Mouse (Mus musculus): Measurements from ENCODE around the gene Dynlt1b. TPM values are rescaled to one million over a fixed set of nuclear protein-coding genes. Genes with fewer than 3 reads are reported as not detected.
A peak's percentile ranks its signal among the peaks of the same experiment; 100 is the strongest.
"Not testable (repeated sequence)": the region's sequence is repeated elsewhere in the genome, so short reads cannot be mapped to it uniquely, and the experiment has no call there.

Dynlt1b gene
- polyA plus RNA-seq, 1 experiment from 2014 or later: 632 TPM

DNA sequence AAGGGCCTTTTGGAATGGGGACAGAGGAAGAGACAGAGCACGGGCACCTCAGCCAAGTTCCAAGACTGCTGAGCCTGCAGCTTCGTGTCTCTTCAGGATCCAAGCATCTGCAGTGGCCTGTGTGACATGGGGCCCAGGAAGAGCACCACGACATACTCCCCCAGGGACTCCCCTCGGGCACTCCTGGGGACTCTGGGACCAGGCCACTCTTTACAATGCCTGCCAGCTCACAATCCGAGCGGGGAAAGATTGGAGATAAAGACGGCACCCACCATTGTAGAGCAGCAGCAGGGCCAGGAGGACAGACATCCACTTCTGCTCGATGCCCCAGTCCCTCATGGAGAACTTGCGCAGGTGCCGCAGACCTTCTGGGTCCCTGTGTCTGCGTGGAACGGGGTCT, 19.3 kb downstream of the Dynlt1b start:
- not testable (repeated sequence) for ATAC-seq (replicated peaks; ENCODE audit: low FRiP score, low read depth); H3K4me1 ChIP-seq (replicated peaks; ENCODE audit: insufficient read depth, low read length); H3K9me3 ChIP-seq (replicated peaks; ENCODE audit: low read length); H3K27ac ChIP-seq; H3K9ac ChIP-seq (ENCODE audit: low read depth, low read length); H3K36me3 ChIP-seq (ENCODE audit: insufficient read depth, low read length); H3K27me3 ChIP-seq (ENCODE audit: insufficient read depth, low read length); H3K4me3 ChIP-seq (replicated peaks; ENCODE audit: low read depth, low read length); H3K4me2 ChIP-seq (ENCODE audit: low read length); DNase-seq (ENCODE audit: low spot score)
- 86% methylated on average over 12 of the region's 12 CpGs for WGBS

DNA sequence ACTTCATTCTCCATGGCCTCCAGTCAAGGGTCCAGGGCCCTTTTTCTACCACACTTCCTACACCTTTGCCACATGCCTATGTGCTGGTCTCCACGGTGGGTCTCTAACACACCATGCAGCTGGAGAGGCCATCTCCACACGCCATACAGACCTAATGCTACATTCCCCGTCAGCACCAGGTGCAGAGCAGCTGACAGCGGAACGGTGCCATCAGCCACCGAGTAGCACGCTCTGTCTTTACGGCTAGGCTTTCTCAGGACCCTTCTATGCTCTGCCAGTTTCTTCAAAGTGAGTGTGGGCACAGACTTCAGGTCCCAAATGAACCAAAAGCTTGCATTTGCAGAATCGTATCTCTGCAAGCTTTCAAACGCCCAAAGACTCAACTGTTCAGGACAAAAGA, 21.3 kb downstream of the Dynlt1b start:
- not testable (repeated sequence) for ATAC-seq (replicated peaks; ENCODE audit: low FRiP score, low read depth); H3K27ac ChIP-seq; H3K4me3 ChIP-seq (replicated peaks; ENCODE audit: low read depth, low read length); H3K4me2 ChIP-seq (ENCODE audit: low read length); H3K9me3 ChIP-seq (replicated peaks; ENCODE audit: low read length); DNase-seq (ENCODE audit: low spot score); H3K4me1 ChIP-seq (replicated peaks; ENCODE audit: insufficient read depth, low read length); H3K27me3 ChIP-seq (ENCODE audit: insufficient read depth, low read length); H3K9ac ChIP-seq (ENCODE audit: low read depth, low read length); H3K36me3 ChIP-seq (ENCODE audit: insufficient read depth, low read length)
- 89% methylated on average over 2 of the region's 10 CpGs for WGBS

DNA sequence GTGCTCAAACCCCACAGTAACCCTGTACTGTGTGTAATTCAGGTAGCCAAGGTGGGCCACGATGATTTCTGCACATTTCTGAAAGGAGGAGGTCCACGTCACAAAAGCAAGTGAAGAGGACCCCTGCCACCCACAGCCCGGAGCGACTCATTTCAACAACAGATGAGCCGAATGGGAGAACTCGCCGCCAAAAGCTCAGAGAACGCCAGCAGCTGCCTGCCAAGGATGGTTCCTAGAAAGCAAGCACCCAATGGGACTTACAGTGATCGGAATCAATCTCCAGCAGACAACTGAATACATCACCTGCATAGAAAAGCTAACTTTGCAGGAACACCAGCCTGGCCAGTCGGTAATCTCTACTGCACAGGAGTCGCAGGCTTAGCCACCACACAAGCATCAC, 22.8 kb downstream of the Dynlt1b start:
- not testable (repeated sequence) for H3K27ac ChIP-seq; ATAC-seq (replicated peaks; ENCODE audit: low FRiP score, low read depth)

DNA sequence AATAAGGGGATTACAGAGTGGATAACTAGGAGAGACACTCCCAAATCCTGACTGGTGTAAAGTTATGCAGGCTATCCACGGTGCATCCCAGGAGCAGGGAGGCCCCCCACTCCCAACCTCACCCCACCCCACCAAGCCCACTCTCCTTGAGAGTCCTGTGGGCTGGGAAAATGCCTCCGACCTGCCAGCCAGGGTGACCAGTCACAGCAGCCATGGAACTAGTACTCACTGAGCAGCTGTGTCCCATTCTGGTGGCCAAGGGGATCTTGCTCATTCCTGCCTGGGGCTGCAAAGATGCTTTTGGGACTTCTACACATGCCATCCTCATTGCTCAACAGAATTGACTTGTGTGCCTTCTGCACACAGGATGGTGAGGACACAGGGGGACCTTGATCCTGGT, 24.8 kb downstream of the Dynlt1b start:
- H3K9ac ChIP-seq (ENCODE audit: low read depth, low read length); H3K4me2 ChIP-seq (ENCODE audit: low read length); H3K27ac ChIP-seq; DNase-seq (ENCODE audit: low spot score); H3K4me3 ChIP-seq (replicated peaks; ENCODE audit: low read depth, low read length); H3K36me3 ChIP-seq (ENCODE audit: insufficient read depth, low read length); ATAC-seq (replicated peaks; ENCODE audit: low FRiP score, low read depth); H3K4me1 ChIP-seq (replicated peaks; ENCODE audit: insufficient read depth, low read length); H3K9me3 ChIP-seq (replicated peaks; ENCODE audit: low read length); H3K27me3 ChIP-seq (ENCODE audit: insufficient read depth, low read length): not testable (repeated sequence)
- WGBS: 91% methylated on average over 2 of the region's 2 CpGs

More for the DNA sequence above, 22.8 kb downstream of the Dynlt1b start:
- WGBS: 90% methylated on average over 8 of the region's 11 CpGs
- H3K4me2 ChIP-seq (ENCODE audit: low read length); H3K4me3 ChIP-seq (replicated peaks; ENCODE audit: low read depth, low read length); DNase-seq (ENCODE audit: low spot score); H3K36me3 ChIP-seq (ENCODE audit: insufficient read depth, low read length); H3K4me1 ChIP-seq (replicated peaks; ENCODE audit: insufficient read depth, low read length); H3K9ac ChIP-seq (ENCODE audit: low read depth, low read length); H3K27me3 ChIP-seq (ENCODE audit: insufficient read depth, low read length); H3K9me3 ChIP-seq (replicated peaks; ENCODE audit: low read length): not testable (repeated sequence)

DNA sequence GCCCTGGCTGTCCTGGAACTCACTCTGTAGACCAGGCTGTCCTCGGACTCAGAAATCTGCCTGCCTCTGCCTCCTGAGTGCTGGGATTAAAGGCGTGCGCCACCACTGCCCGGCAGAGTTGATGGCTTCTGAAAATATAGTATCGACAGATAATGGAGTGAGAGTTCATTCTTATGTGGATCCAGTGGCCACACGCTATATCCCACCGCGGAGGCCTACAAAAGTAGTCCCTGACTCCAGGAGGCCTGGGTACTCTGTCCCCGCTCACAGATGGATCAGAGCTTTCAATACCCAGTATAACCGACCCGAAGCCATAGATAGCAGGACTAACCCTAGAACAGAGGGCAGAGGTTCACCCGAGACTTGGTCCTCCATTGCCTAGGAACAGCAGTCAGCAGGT, 26.0 kb downstream of the Dynlt1b start:
- not testable (repeated sequence) for H3K27me3 ChIP-seq (ENCODE audit: insufficient read depth, low read length); H3K9ac ChIP-seq (ENCODE audit: low read depth, low read length); H3K4me3 ChIP-seq (replicated peaks; ENCODE audit: low read depth, low read length); H3K36me3 ChIP-seq (ENCODE audit: insufficient read depth, low read length); H3K4me1 ChIP-seq (replicated peaks; ENCODE audit: insufficient read depth, low read length); ATAC-seq (replicated peaks; ENCODE audit: low FRiP score, low read depth); H3K4me2 ChIP-seq (ENCODE audit: low read length); H3K9me3 ChIP-seq (replicated peaks; ENCODE audit: low read length); DNase-seq (ENCODE audit: low spot score); H3K27ac ChIP-seq
- 94% methylated on average over 11 of the region's 12 CpGs for WGBS

DNA sequence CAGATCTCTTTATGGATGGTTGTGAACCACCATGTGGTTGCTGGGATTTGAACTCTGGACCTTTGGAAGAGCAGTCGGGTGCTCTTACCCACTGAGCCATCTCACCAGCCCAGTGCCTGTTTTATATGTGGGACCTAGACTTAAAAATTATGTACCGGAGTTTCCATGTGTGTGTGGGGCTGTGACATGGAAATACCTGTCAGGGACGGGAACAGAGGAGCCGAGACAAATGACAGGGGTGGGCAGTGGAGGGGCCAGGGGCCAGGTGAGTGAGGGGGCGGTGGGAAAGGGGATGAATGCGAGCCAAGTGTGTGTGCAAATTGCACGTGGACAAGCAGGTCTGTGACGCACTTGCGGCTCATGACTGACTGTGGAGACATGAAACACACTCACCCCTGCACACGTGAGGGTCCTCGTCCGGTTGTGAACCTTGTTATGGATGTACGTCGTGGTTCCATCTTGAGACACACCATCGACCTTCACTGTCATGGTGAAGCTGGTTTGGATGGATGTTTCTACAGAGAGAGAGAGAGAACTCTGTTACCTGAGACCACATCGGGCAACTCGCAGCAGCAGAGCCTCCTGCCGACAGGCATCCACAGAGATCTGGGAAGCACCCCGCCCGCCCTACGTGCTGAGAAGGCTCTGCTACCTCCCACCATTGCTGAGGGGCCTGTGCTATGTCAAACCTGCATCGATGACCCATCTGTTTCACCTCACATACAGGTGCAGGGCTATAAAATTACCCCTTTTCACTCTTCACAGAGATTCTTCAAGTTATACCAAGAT, 26.9 kb downstream of the Dynlt1b start:
- not testable (repeated sequence) for H3K27me3 ChIP-seq (ENCODE audit: insufficient read depth, low read length); H3K4me1 ChIP-seq (replicated peaks; ENCODE audit: insufficient read depth, low read length); H3K9ac ChIP-seq (ENCODE audit: low read depth, low read length); H3K9me3 ChIP-seq (replicated peaks; ENCODE audit: low read length); H3K27ac ChIP-seq; DNase-seq (ENCODE audit: low spot score); H3K4me2 ChIP-seq (ENCODE audit: low read length); ATAC-seq (replicated peaks; ENCODE audit: low FRiP score, low read depth); H3K4me3 ChIP-seq (replicated peaks; ENCODE audit: low read depth, low read length); H3K36me3 ChIP-seq (ENCODE audit: insufficient read depth, low read length)
- WGBS: 88% methylated on average over 13 of the region's 22 CpGs

DNA sequence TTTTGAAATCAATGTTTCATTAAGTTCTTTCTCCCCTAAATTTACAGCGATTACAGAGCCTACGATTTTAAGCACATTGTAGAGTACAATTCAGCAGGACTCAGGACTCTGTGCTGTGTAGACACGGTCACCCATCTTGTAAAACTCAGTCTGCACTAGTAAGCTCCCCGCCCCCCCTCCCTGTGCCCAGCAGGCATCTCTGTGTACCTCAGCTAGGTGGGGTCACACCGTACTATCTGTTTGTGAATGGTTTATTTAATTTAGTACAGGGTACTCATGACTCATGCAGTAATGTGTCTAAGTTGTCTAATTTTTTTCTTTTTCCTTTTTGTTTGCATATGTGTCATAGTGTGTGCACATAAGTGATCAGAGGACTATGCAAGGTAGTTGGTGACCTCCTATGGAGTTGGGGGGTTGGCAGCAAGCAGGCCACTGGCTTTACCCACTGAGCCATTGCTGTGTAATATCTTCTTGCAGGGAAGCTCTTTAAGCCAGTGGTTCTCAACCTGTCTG, 31.2 kb downstream of the Dynlt1b start:
- not testable (repeated sequence) for DNase-seq (ENCODE audit: low spot score); H3K27me3 ChIP-seq (ENCODE audit: insufficient read depth, low read length); H3K36me3 ChIP-seq (ENCODE audit: insufficient read depth, low read length); H3K4me2 ChIP-seq (ENCODE audit: low read length); H3K9me3 ChIP-seq (replicated peaks; ENCODE audit: low read length); H3K27ac ChIP-seq; H3K4me1 ChIP-seq (replicated peaks; ENCODE audit: insufficient read depth, low read length); H3K4me3 ChIP-seq (replicated peaks; ENCODE audit: low read depth, low read length); ATAC-seq (replicated peaks; ENCODE audit: low FRiP score, low read depth); H3K9ac ChIP-seq (ENCODE audit: low read depth, low read length)
- WGBS: 94% methylated on average over 5 of the region's 5 CpGs

DNA sequence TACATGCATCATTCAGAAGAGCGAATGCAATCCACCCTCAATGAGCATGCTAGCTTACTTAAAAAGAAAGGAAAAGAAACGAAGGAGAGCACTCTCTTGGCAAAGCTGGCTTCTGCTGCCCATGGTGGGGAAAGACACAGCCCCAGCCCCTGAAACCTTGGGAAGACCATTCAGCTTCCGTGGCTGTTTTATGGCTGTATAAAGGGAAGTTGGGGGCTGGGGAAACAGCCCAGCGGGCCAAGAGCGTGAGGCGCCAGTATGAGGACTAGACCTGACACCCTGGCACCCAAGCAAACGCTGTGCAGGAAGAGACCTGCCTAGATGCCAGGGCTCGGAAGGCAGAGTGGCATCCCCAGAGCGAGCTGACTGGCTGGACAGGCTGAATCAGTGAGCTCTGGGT, 35.8 kb downstream of the Dynlt1b start:
- 71% methylated on average over 9 of the region's 9 CpGs for WGBS
- H3K9me3 ChIP-seq (replicated peaks; ENCODE audit: low read length); H3K27ac ChIP-seq; H3K4me3 ChIP-seq (replicated peaks; ENCODE audit: low read depth, low read length); ATAC-seq (replicated peaks; ENCODE audit: low FRiP score, low read depth); DNase-seq (ENCODE audit: low spot score); H3K9ac ChIP-seq (ENCODE audit: low read depth, low read length); H3K4me2 ChIP-seq (ENCODE audit: low read length); H3K27me3 ChIP-seq (ENCODE audit: insufficient read depth, low read length); H3K36me3 ChIP-seq (ENCODE audit: insufficient read depth, low read length); H3K4me1 ChIP-seq (replicated peaks; ENCODE audit: insufficient read depth, low read length): not testable (repeated sequence)

DNA sequence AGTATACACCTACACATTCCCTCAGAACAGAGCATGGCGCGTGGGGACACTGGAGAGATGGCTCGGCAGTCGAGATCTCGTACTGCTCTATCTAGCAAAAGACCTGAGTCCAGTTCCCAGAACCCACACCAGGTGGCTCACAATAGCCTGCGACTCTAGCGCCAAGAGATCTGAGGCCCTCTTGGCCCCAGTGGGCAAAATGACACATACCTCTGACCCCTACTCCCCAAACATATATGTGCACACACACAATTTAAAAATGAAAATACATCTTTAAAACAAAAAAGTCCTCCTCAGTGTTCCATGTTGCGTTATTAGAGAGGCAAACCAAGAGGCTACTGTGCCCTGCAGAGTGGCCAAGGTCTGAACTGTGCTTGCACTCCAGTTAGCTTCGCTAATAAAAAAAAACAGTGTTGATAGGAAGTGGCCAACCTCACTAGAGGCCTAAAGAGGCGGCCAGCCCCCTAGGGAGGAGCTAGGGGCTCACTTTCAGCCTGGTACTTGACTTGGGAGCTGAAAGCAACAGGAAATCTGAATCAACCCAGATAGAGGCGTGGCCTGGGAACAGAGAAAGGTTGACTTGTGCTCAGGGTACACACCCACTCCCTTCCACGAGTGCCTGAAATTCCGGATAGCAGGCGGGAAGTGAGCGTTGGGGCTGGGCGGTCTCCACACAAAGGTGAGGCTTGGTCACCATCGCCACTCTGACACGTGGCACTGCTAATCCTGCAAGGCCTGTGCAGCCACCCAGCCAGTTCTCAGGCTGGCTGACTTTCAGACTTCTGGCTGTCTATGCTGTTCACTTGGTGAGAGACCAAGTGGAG, 37.9 kb downstream of the Dynlt1b start:
- H3K9ac ChIP-seq (ENCODE audit: low read depth, low read length): not testable (repeated sequence)

More for the DNA sequence above, 37.9 kb downstream of the Dynlt1b start:
- not testable (repeated sequence) for H3K27me3 ChIP-seq (ENCODE audit: insufficient read depth, low read length); H3K36me3 ChIP-seq (ENCODE audit: insufficient read depth, low read length); H3K9me3 ChIP-seq (replicated peaks; ENCODE audit: low read length); H3K4me1 ChIP-seq (replicated peaks; ENCODE audit: insufficient read depth, low read length); H3K27ac ChIP-seq; H3K4me2 ChIP-seq (ENCODE audit: low read length); H3K4me3 ChIP-seq (replicated peaks; ENCODE audit: low read depth, low read length)
- DNase-seq (ENCODE audit: low spot score) (peak; percentile 55), ATAC-seq (replicated peaks; ENCODE audit: low FRiP score, low read depth) (peak; percentile 63; the same call in 1 of the 2 replicates)
- 50% methylated on average over 16 of the region's 18 CpGs for WGBS

All from kidney, postnatal 0 days (tissue).